Mouse (Mus musculus) testis, adult 2 months (tissue): ENCODE measurements at regions not wholly inside any gene's neighbourhood (a gene's known extent, or its start where the extent isn't known, plus 50 kb on each side); places are given as distances from the start of the nearest gene placed in this dataset.
A peak's percentile ranks its signal among the peaks of the same experiment; 100 is the strongest.

Experiments
- H3K27ac ChIP-seq: fragments of 200-500 bp; 2 replicates; pipeline ENCODE4 v1.5.1; 2012; ENCODE audit warnings: low read depth, low read length; ENCODE audit not compliant: control insufficient read depth, insufficient read depth
- H3K27me3 ChIP-seq: fragments of 200-500 bp; 2 replicates; pipeline ENCODE4 v1.6.1; 2012; ENCODE audit warnings: mild to moderate bottlenecking, low read length, moderate library complexity; ENCODE audit not compliant: control insufficient read depth, insufficient read depth
- H3K36me3 ChIP-seq: fragments of 200-500 bp; 2 replicates; pipeline ENCODE4 v1.6.1; 2012; ENCODE audit warnings: mild to moderate bottlenecking, low read length; ENCODE audit not compliant: control insufficient read depth, insufficient read depth
- H3K4me1 ChIP-seq: fragments of 200-500 bp; 2 replicates; pipeline ENCODE4 v1.6.1; 2012; ENCODE audit warnings: low read length; ENCODE audit not compliant: control insufficient read depth, insufficient read depth
- H3K4me3 ChIP-seq: fragments of 200-500 bp; 2 replicates; pipeline ENCODE4 v1.5.1; 2012; ENCODE audit warnings: low read depth, mild to moderate bottlenecking, low read length, moderate library complexity, mixed read lengths; ENCODE audit not compliant: control insufficient read depth
- CTCF ChIP-seq: fragments of 200-500 bp; IDR thresholded peaks from 2 replicates; pipeline ENCODE4 v1.5.1; 2012; ENCODE audit warnings: low read depth, mild to moderate bottlenecking, inconsistent platforms, low read length, moderate library complexity; ENCODE audit not compliant: control insufficient read depth, insufficient read depth, insufficient replicate concordance
- POLR2A ChIP-seq: fragments of 200-500 bp; IDR thresholded peaks from 2 replicates; pipeline ENCODE4 v1.6.1; 2012; ENCODE audit warnings: low read depth, mild to moderate bottlenecking, inconsistent platforms, low read length, moderate library complexity; ENCODE audit not compliant: control insufficient read depth

DNA sequence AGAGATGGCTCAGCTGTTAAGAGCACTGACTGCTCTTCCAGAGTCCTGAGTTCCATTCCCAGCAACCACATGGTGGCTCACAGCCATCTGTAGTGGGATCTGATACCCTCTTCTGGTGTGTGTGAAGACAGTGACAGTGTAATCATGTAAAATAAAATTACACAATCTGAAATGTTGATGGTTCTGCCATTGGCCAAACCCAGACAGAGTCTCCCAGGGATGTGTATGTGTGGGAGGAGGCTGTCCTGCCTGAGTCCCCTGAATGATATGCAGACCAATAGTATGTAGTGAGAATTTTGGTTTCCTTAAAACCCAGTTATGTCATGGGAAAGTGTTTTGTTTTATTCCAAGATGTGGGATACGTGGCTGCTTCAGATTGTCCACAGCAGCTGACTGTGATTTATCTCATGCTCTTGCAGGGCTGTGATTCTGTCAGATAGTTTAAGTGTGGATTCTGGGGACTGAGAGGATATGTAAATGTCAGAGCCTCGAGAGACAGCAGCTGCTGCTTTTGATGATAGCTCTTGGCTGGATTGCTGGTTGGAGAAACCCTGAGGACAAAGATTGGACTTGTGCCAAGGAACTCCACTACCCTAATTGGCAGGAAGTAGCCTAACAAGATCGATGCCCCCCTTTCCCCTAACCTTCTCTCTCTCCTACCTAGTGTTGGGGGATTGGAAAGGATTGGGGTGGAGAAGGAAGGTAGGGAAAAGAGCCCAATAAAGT lies 321.6 kb upstream of the Arglu1 start:
- Histone ChIP-seq H3K27ac (no peak overlapping the region), H3K36me3 (no peaks in the 10 kb centered on the region), H3K27me3 (no peaks in the 10 kb centered on the region), H3K4me1 (no peaks in the 10 kb centered on the region), H3K4me3 (no peak overlapping the region)
- no peak for TF ChIP-seq POLR2A

DNA sequence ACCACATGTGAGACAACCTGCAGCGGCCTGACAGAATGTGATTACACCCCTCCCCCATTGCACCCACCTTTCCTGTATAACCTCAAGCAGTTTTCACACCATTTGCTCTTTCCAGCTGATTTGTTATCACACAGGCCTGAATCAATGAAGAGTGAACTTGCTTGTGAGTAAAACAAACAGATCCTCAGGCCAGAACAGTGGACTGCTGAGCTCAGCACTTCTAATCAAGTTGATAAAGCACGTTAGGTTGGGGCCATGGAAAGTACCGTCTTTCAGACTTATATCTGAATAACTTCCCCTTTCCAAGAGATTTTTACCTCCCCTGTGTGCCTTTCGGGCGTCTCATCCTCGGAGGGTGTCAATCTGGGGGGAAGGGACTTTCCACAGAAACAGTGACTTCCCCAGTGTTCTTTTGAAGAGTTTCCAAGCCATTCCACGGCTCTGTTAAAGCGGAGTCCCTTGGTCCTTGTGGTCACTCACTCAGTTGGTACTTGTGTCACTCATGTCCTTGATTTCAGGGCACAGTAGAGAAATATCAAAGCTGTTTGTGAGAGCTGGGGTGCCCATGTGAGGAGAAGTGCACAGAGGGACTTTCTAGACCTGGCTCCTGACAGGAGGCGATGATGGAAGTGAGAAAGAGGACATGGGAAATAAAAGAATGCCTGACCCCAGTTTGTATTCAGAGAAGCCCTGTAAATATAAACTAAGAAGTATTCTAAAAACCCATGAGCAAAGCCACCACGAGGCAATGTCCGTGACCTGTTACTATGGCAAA lies 317.9 kb upstream of the Arglu1 start:
- no peaks in the 10 kb centered on the region for H3K27me3 ChIP-seq
- H3K4me3 ChIP-seq = no peak overlapping the region
- no peaks in the 10 kb centered on the region for H3K4me1 ChIP-seq
- TF ChIP-seq CTCF (no peak), POLR2A (no peak)
- no peaks in the 10 kb centered on the region for H3K36me3 ChIP-seq
- H3K27ac ChIP-seq = no peak overlapping the region

DNA sequence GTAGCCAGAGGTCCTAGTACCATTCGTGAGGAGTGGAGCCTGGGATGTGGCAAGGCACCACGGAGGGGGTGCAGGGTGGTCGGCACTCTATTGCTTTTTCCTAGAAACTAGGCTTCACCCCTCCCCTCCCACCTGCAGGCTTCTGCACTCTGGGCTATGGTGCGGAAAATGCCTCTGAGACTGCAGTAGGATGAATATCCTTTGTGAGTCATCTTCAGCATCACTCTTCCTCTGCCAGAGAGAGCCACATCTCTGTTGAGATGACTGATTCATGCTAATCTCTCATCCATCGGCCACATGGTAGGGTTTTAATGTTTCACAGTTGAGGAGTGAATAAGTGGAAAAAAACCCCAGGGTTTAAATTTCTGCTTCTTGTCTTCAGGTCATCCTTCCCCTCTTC lies 309.6 kb upstream of the Arglu1 start:
- Histone ChIP-seq H3K36me3 (no peaks in the 10 kb centered on the region), H3K4me1 (no peaks in the 10 kb centered on the region; the same call in 1 of the 2 replicates), H3K27me3 (no peaks in the 10 kb centered on the region), H3K27ac (no peak overlapping the region), H3K4me3 (peak overlapping the region; percentile 13)
- TF ChIP-seq POLR2A (no peak), CTCF (no peak)

- peaks cover 3% of the 10 kb centered on the region for H3K4me1 ChIP-seq
- H3K36me3 ChIP-seq = no peaks in the 10 kb centered on the region
- H3K27me3 ChIP-seq = no peaks in the 10 kb centered on the region
- no peak overlapping the region for H3K4me3 ChIP-seq
- no peak overlapping the region for H3K27ac ChIP-seq
- TF ChIP-seq CTCF = no peak
- no peak for TF ChIP-seq POLR2A
Measured at GRCm38 (mm10) chr8:8997621-8998020, 307.3 kb upstream of the Arglu1 start.

GRCm38 (mm10) chr8:8994596-8995189 lies 304.4 kb upstream of the Arglu1 start:
- H3K4me1 ChIP-seq = peaks cover 10% of the 10 kb centered on the region
- H3K27ac ChIP-seq = no peak overlapping the region
- no peaks in the 10 kb centered on the region for H3K36me3 ChIP-seq

GRCm38 (mm10) chr8:8994008-8994407 lies 303.7 kb upstream of the Arglu1 start:
- no peaks in the 10 kb centered on the region for H3K36me3 ChIP-seq
- peaks cover 10% of the 10 kb centered on the region for H3K4me1 ChIP-seq
- no peaks in the 10 kb centered on the region for H3K27me3 ChIP-seq
- no peak overlapping the region for H3K27ac ChIP-seq
- no peak for TF ChIP-seq POLR2A
- TF ChIP-seq CTCF = no peak
- no peak overlapping the region for H3K4me3 ChIP-seq

More at GRCm38 (mm10) chr8:8994596-8995189, 304.4 kb upstream of the Arglu1 start:
- Histone ChIP-seq H3K27me3 (no peaks in the 10 kb centered on the region), H3K4me3 (no peak overlapping the region; the same call in 1 of the 2 replicates)
- TF ChIP-seq POLR2A (no peak), CTCF (no peak)

DNA sequence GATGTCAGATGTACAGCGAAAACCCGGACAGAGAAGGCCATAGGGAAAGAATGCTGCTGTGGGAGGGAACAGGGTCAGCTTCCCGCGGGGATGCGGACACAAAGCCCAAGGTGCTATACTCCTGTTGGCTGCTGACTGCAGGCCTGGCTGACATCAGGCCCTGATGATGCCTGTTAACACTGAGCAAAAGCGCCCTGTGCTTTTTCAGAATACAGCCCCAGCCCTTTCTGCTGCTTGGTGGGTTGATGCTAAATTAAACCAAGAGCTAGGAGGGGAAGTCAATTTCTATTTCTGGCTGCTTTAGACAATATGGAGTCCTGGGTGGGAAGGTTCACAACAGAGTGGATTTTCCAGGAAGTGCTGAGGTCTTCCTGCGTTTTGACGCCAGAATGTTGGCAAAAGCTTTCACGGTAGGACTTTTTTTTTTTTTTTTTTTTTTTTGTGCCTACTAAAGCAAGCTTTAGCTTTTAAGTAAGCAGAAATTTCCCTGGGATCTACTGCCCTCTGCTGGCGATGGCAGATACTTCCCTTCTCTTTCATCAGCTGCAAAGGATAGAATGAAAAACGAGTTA lies 302.2 kb upstream of the Arglu1 start:
- Histone ChIP-seq H3K27ac (peak overlapping the region; percentile 30; the same call in 1 of the 2 replicates), H3K4me1 (peaks cover 10% of the 10 kb centered on the region), H3K4me3 (no peak overlapping the region), H3K27me3 (no peaks in the 10 kb centered on the region), H3K36me3 (no peaks in the 10 kb centered on the region)
- TF ChIP-seq CTCF (no peak), POLR2A (no peak)
